Mouse (Mus musculus): Measurements from ENCODE around the gene Vmn2r2.

Vmn2r2 gene

GRCm38 (mm10) chr3:64141878-64142508 lies at the start of gene Vmn2r2:
TSS of gene Vmn2r2 (minus strand) at chr3:64141928.
- no peak for DNase-seq (ENCODE audit: low spot score in 2 of 2)

DNA sequence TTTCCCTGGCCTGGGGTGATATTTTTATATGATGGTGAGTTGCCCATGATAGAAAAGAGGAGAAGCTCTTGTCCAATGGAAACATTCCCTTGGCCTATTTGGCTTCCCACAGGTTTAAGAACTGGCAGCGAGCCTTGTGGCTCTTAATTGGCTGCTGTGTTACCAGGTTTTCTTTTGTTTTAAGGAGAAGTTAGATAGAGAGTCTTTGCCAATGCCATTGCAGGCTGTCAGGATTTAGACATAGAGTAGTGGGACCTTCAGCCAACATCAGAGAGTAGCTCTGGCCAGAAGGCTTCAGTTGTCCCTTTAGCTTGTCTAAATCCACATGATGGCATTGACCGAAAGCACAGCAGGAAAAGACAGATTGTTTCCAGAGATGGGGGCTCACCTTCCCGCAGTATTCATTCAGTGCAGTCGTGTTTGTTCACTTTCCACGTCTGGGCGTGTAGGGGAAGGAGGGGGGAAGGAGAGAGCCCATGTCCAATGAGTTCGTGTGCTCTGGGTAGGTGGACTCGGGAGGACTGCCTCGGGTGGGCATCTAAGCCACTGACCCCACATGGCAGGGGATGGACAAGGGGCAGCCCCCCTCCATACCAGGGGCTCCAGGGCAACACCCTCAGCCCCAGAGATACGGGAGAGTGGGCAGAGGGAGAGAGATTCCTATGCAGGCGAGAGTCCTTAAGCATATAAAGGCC lies 28.2 kb downstream of the Vmn2r2 start:
- no peak for DNase-seq (ENCODE audit: low spot score in 2 of 2)

DNA sequence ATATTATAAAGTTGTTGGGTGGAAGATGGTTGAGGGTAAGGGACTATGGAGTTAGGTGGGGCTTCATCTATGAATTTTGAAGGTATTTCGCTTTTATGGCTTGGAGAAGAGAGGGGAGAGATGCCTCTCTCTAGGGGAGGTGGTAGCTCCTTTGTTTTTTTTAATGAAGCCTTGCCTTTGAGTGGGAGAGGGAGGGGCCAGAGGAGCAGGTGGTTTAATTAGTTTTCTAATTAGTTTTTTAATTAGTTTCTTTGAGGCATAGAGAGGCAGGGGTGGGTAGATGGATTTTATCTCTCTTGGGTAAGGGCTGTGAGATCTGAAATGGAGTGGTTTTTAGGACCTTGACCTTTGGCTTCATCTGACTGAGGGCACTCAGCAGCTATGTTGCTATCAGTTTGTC lies 29.0 kb downstream of the Vmn2r2 start:
- DNase-seq (ENCODE audit: low spot score in 2 of 2): no peak

- no peak for DNase-seq (ENCODE audit: low spot score in 2 of 2)
Measured at GRCm38 (mm10) chr3:64081247-64081646, 60.5 kb downstream of the Vmn2r2 start, which contains the start of gene Vmn2r1. TSS of gene Vmn2r1 (plus strand) at chr3:64081547.
